In the genomic region with DNA sequence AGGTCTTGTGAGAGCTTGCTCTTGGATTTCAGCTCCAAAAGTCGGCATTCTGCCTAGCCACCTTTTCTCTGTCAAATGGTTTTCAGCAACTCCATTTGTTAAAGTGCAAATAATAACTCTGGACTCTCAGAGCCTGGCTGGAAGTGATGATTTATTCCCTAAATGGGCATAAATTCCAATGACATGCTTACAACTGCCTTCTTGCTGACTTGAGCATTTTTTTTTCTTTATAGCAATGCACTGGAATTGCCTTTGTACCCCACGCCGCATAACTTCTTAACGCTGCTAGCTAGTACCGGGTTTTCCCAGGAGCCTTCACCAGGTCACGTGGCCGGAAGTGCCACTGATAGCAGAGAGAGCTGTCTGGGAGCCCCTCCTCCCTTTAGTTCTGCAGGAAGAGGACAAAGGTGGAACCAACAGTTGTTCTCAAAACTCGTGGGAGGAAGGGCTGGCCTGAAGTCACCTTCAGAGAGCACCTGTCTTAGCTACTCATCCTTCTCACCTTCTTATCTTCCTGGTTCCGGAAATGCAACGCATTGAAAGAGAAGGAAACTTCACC, we compare ENCODE assay signal across 16 mouse cellular contexts. TPM values are rescaled to one million over a fixed set of nuclear protein-coding genes. Genes with fewer than 3 reads are reported as not detected.
DNase-seq lines count a peak whose midpoint lies in the region; ATAC-seq and TF ChIP-seq lines count a peak whose summit lies in the region.
"Had no signal": no experiment of that assay in that cellular context is flagged by ENCODE, and none has a peak within 500 bp of the region (broad histone marks: within the 10 kb centered on the region; RNA-seq: fewer than 3 reads in every experiment).

No protein-coding gene starts in this region.

- DNase-seq in kidney, postnatal 0 days (ENCODE audit: low spot score) = peak; percentile 44
- no peak for DNase-seq in kidney, adult 18-20 months
- DNase-seq in spleen, adult 2 months (ENCODE audit: low read depth in 1 of 2, low spot score in 2 of 2) = peak in 1 of 2 experiments; percentile 52
- DNase-seq in spleen, postnatal 14 days (ENCODE audit: low spot score in 2 of 2) = no peak
- peak; percentile 57 for DNase-seq in R1 (ENCODE audit: low read depth, low spot score)
- no peak for DNase-seq in frontal cortex, postnatal 25 days (ENCODE audit: low spot score in 2 of 2)
- DNase-seq: adrenal gland, postnatal 36 days; cerebellum, adult 9-11 months; gastrocnemius, postnatal 25 days; midbrain, embryonic 14.5 days; right cerebral cortex, adult 18-20 months had no signal

- 52% methylated on average over 10 of the region's 10 CpGs for WGBS in kidney, postnatal 0 days
- WGBS in spleen, adult 2 months = 68% methylated on average over 10 of the region's 10 CpGs
- 25% methylated on average over 10 of the region's 10 CpGs for WGBS in small intestine, adult 2 months

- no peak for TF ChIP-seq POLR2A in spleen, adult 2 months (IDR thresholded peaks at IDR 0.05; ENCODE audit: low read depth, low read length)
- no peak for TF ChIP-seq POLR2A in small intestine, adult 2 months (IDR thresholded peaks at IDR 0.05; ENCODE audit: low read depth, low read length)

- no peak overlapping the region for H3K4me2 ChIP-seq in kidney, postnatal 0 days (ENCODE audit: low read length)
- H3K4me2 ChIP-seq: embryonic facial prominence, embryonic 15.5 days; hindbrain, embryonic 14.5 days; kidney, embryonic 15.5 days; limb, embryonic 15.5 days had no signal

- H3K9me3 ChIP-seq in kidney, postnatal 0 days (replicated peaks; ENCODE audit: low read length) = no peaks in the 10 kb centered on the region
- H3K9me3 ChIP-seq: embryonic facial prominence, embryonic 15.5 days; kidney, embryonic 15.5 days; limb, embryonic 15.5 days had no signal

- no peak overlapping the region for H3K9ac ChIP-seq in kidney, postnatal 0 days (ENCODE audit: low read depth, low read length)
- H3K9ac ChIP-seq: embryonic facial prominence, embryonic 15.5 days; hindbrain, embryonic 14.5 days; kidney, embryonic 15.5 days; limb, embryonic 15.5 days had no signal

- no peak overlapping the region for H3K27ac ChIP-seq in kidney, postnatal 0 days
- peak overlapping the region; percentile 31; the same call in 1 of the 2 replicates for H3K27ac ChIP-seq in spleen, adult 2 months (ENCODE audit: insufficient read depth, low read length)
- peak overlapping the region; percentile 58 for H3K27ac ChIP-seq in small intestine, adult 2 months (ENCODE audit: insufficient read depth, low read depth, low read length)
- H3K27ac ChIP-seq: embryonic facial prominence, embryonic 15.5 days; hindbrain, embryonic 14.5 days; kidney, embryonic 15.5 days; limb, embryonic 15.5 days had no signal

- H3K36me3 ChIP-seq in kidney, postnatal 0 days (ENCODE audit: insufficient read depth, low read length) = no peaks in the 10 kb centered on the region
- no peaks in the 10 kb centered on the region for H3K36me3 ChIP-seq in spleen, adult 2 months (ENCODE audit: control insufficient read depth, insufficient read depth, low read length)
- no peaks in the 10 kb centered on the region for H3K36me3 ChIP-seq in small intestine, adult 2 months (ENCODE audit: control insufficient read depth, insufficient read depth, low read length)
- H3K36me3 ChIP-seq: embryonic facial prominence, embryonic 15.5 days; kidney, embryonic 15.5 days; limb, embryonic 15.5 days had no signal

- no peak overlapping the region for H3K4me3 ChIP-seq in kidney, postnatal 0 days (replicated peaks; ENCODE audit: low read depth, low read length)
- H3K4me3 ChIP-seq in spleen, adult 2 months (ENCODE audit: extremely low read depth, insufficient read depth, insufficient read length) = no peak overlapping the region
- H3K4me3 ChIP-seq in small intestine, adult 2 months (ENCODE audit: low read depth, low read length) = peak overlapping the region; percentile 23; the same call in 1 of the 2 replicates
- H3K4me3 ChIP-seq: embryonic facial prominence, embryonic 15.5 days; kidney, embryonic 15.5 days; limb, embryonic 15.5 days had no signal

- H3K27me3 ChIP-seq in kidney, postnatal 0 days (ENCODE audit: insufficient read depth, low read length) = no peaks in the 10 kb centered on the region
- H3K27me3 ChIP-seq in spleen, adult 2 months (ENCODE audit: control insufficient read depth, insufficient read depth, low read length) = no peaks in the 10 kb centered on the region
- H3K27me3 ChIP-seq in small intestine, adult 2 months (ENCODE audit: control insufficient read depth, insufficient read depth, low read length) = no peaks in the 10 kb centered on the region

- ATAC-seq in kidney, postnatal 0 days (replicated peaks; ENCODE audit: low FRiP score, low read depth) = no peak

- peaks cover 5% of the 10 kb centered on the region for H3K4me1 ChIP-seq in kidney, postnatal 0 days (replicated peaks; ENCODE audit: insufficient read depth, low read length)
- peaks cover 46% of the 10 kb centered on the region; the same call in 1 of the 2 replicates for H3K4me1 ChIP-seq in spleen, adult 2 months (ENCODE audit: control insufficient read depth, insufficient read depth, insufficient read length)
- peaks cover 19% of the 10 kb centered on the region for H3K4me1 ChIP-seq in small intestine, adult 2 months (ENCODE audit: control insufficient read depth, insufficient read depth, insufficient read length, low read length)

- TF ChIP-seq CTCF in kidney, postnatal 0 days (IDR thresholded peaks at IDR 0.05; ENCODE audit: low read depth) = no peak
- TF ChIP-seq CTCF in spleen, adult 2 months (IDR thresholded peaks at IDR 0.05; ENCODE audit: extremely low read depth, insufficient read depth, insufficient read length, insufficient replicate concordance) = no peak
- no peak for TF ChIP-seq CTCF in small intestine, adult 2 months (IDR thresholded peaks at IDR 0.05; ENCODE audit: extremely low read depth, insufficient read length, insufficient replicate concordance, low read depth, low read length)

RNA-seq across cellular contexts. Expression of a gene that starts 2.7 kb away (rescaled TPM):
- polyA plus RNA-seq in kidney, postnatal 0 days (2015; fragmentation: Nextera tagmentation; extraction: Ambion mirVana) = 2.9 and 3.6 TPM in 2 replicates
- polyA plus RNA-seq in spleen, adult 2 months (2012; rRNA removed) = 19.4 and 23.5 TPM in 2 replicates
- polyA plus RNA-seq in small intestine, adult 2 months (2012; rRNA removed) = 3.7 and 4.4 TPM in 2 replicates

RNA-seq across cellular contexts. Expression of a gene that starts 26.0 kb away (rescaled TPM):
- polyA plus RNA-seq in kidney, postnatal 0 days (2015; fragmentation: Nextera tagmentation; extraction: Ambion mirVana) = 35.6 and 36.8 TPM in 2 replicates
- 2.5 and 2.6 TPM in 2 replicates for polyA plus RNA-seq in spleen, adult 2 months (2012; rRNA removed)
- 1.4 and 2.6 TPM in 2 replicates for polyA plus RNA-seq in small intestine, adult 2 months (2012; rRNA removed)

RNA-seq across cellular contexts. Expression of a gene that starts 40.3 kb away (rescaled TPM):
- 23.5 and 26.5 TPM in 2 replicates for polyA plus RNA-seq in kidney, postnatal 0 days (2015; fragmentation: Nextera tagmentation; extraction: Ambion mirVana)
- polyA plus RNA-seq in spleen, adult 2 months (2012; rRNA removed) = 0.01 TPM in 2 replicates
- polyA plus RNA-seq in small intestine, adult 2 months (2012; rRNA removed) = not detected in 2 replicates

RNA-seq across cellular contexts. Expression of a gene that starts 47.6 kb away (rescaled TPM):
- 142 and 148 TPM in 2 replicates for polyA plus RNA-seq in kidney, postnatal 0 days (2015; fragmentation: Nextera tagmentation; extraction: Ambion mirVana)
- polyA plus RNA-seq in spleen, adult 2 months (2012; rRNA removed) = 5.9 and 7.2 TPM in 2 replicates
- polyA plus RNA-seq in small intestine, adult 2 months (2012; rRNA removed) = 1.3 and 2.9 TPM in 2 replicates

Comparison
In these comparisons a context has a peak if more than half of its experiments do, and no peak if none do; other contexts are left out.
1. DNase-seq: peak in kidney, postnatal 0 days (single experiment) and R1 (single experiment); none in kidney, adult 18-20 months (single experiment), spleen, postnatal 14 days (0 of 2) and frontal cortex, postnatal 25 days (0 of 2).
2. RNA of a gene that starts 26.0 kb away (polyA plus RNA-seq): 35.6 to 36.8 TPM in kidney, postnatal 0 days; 2.5 to 2.6 TPM in spleen, adult 2 months and 1.4 to 2.6 TPM in small intestine, adult 2 months; every median in the first group is over 10 times any median in the second.
3. RNA of a gene that starts 40.3 kb away (polyA plus RNA-seq): 23.5 to 26.5 TPM in kidney, postnatal 0 days; 0.01 TPM in spleen, adult 2 months and not detected in small intestine, adult 2 months; every median in the first group is over 10 times any median in the second.